Mouse (Mus musculus) MEL (cell line): ENCODE measurements at regions not wholly inside any gene's neighbourhood (a gene's known extent, or its start where the extent isn't known, plus 50 kb on each side); places are given as distances from the start of the nearest gene placed in this dataset.

Experiments
- CTCF ChIP-seq, 3 experiments: IDR thresholded peaks in 2 of 3; conservative IDR thresholded peaks in 1 of 3; 2 replicates each; pipeline ENCODE4 v1.5.1; 2011 to 2012; ENCODE audit warnings: low read length in 3 of 3, low read depth in 2 of 3, mild to moderate bottlenecking in 2 of 3, improper control_type of control experiment in 1 of 3, inconsistent platforms in 1 of 3, mixed read lengths in 1 of 3, moderate library complexity in 1 of 3; ENCODE audit not compliant: control insufficient read depth in 1 of 3, insufficient read depth in 1 of 3, poor library complexity in 1 of 3, severe bottlenecking in 1 of 3
- EP300 ChIP-seq, 2 experiments: IDR thresholded peaks; 2 replicates each; pipeline ENCODE4 v1.6.1; 2011; ENCODE audit warnings: improper control_type of control experiment in 2 of 2, low read length in 2 of 2, low read depth in 1 of 2, mild to moderate bottlenecking in 1 of 2
- GATA1 ChIP-seq: IDR thresholded peaks from 2 replicates; pipeline ENCODE4 v1.6.1; 2011; ENCODE audit warnings: low read depth, low read length, improper control_type of control experiment
- HCFC1 ChIP-seq: IDR thresholded peaks from 2 replicates; pipeline ENCODE4 v1.6.1; 2012; ENCODE audit warnings: low read depth, mild to moderate bottlenecking, inconsistent platforms, low read length, improper control_type of control experiment, moderate library complexity
- MAZ ChIP-seq: IDR thresholded peaks from 2 replicates; pipeline ENCODE4 v1.6.1; 2012; ENCODE audit warnings: low read depth, mild to moderate bottlenecking, inconsistent platforms, low read length, improper control_type of control experiment
- MEF2A ChIP-seq: IDR thresholded peaks from 2 replicates; pipeline ENCODE4 v1.6.1; 2014; ENCODE audit warnings: low read depth, mild to moderate bottlenecking, inconsistent platforms, low read length, improper control_type of control experiment; ENCODE audit not compliant: poor library complexity, insufficient replicate concordance, severe bottlenecking; ENCODE audit errors: extremely low read depth
- POLR2AphosphoS2 ChIP-seq: IDR thresholded peaks from 2 replicates; pipeline ENCODE4 v1.6.1; 2011; ENCODE audit warnings: low read length, improper control_type of control experiment
- SIN3A ChIP-seq: IDR thresholded peaks from 2 replicates; pipeline ENCODE4 v1.6.1; 2012; ENCODE audit warnings: low read length, improper control_type of control experiment, inconsistent platforms
- SMC3 ChIP-seq: IDR thresholded peaks from 2 replicates; pipeline ENCODE4 v1.6.1; 2011; ENCODE audit warnings: low read depth, low read length, improper control_type of control experiment
- TAL1 ChIP-seq: IDR thresholded peaks from 2 replicates; pipeline ENCODE4 v1.6.1; 2012; ENCODE audit warnings: mild to moderate bottlenecking, inconsistent platforms, low read length, moderate library complexity, mixed read lengths
- UBTF ChIP-seq: IDR thresholded peaks from 2 replicates; pipeline ENCODE4 v1.6.1; 2012; ENCODE audit warnings: low read depth, mild to moderate bottlenecking, inconsistent platforms, low read length, improper control_type of control experiment, moderate library complexity, borderline replicate concordance; ENCODE audit not compliant: insufficient read depth
- ZC3H11A ChIP-seq: IDR thresholded peaks from 2 replicates; pipeline ENCODE4 v1.6.1; 2012; ENCODE audit warnings: low read depth, mild to moderate bottlenecking, inconsistent platforms, low read length, improper control_type of control experiment

DNA sequence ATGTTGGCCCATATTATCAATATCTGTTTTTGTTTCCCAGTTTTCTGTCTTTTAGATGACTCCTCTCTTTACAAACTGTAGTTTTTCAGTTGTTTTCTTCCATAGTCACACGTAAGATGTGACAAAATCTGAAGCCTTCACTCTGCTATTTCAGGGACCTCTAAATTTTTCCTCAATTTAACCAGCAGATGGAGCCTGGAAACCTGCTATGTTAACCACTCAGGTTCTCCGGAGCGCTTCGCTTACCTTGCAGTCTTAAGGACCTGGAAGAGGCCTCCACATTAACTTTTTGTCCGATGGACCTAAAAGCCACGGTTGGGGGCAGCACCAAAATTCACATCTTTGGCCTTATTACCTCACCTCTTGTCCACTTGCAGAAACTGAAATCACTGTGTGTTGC lies 248.4 kb downstream of the Papss1 start:
- TF ChIP-seq CTCF (IDR thresholded peaks at IDR 0.05 in 2 of 3, conservative IDR thresholded peaks at IDR 0.05 in 1 of 3; ENCODE audit: control insufficient read depth in 1 of 3, insufficient read depth in 1 of 3, low read depth in 2 of 3, low read length in 3 of 3, poor library complexity in 1 of 3, severe bottlenecking in 1 of 3): no peak
- TF ChIP-seq UBTF: no peak
- TF ChIP-seq ZC3H11A: no peak
- no peak for TF ChIP-seq MEF2A
- TF ChIP-seq TAL1: no peak
- TF ChIP-seq SIN3A: no peak
- TF ChIP-seq MAZ: no peak
- no peak for TF ChIP-seq POLR2AphosphoS2
- TF ChIP-seq HCFC1: no peak
- TF ChIP-seq SMC3: no peak
- TF ChIP-seq EP300 (IDR thresholded peaks at IDR 0.05; ENCODE audit: low read depth in 1 of 2, low read length in 2 of 2): no peak
- no peak for TF ChIP-seq GATA1
